In the genomic region with DNA sequence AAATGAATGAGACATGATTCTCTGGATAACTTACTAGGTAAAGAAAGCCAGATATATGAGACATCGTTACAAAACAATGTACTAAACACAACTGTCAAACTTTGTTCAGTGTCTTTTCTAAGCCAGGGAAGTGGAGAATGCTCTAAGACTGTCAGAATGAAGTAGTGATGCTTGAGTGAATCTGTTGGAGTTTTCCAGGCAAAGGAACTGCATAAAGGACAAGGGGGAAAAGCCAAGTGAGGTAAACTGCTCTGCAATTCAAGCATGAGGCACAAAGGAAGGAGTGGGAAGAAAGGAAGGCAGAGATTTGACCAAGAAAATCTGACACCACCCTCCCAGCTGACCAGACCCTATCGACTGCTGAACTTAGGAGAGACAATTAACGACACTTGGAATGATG, we compare ENCODE assay signal across 27 mouse cellular contexts.
"Had no signal": no experiment of that assay in that cellular context is flagged by ENCODE, and none has a peak within 500 bp of the region (broad histone marks: within the 10 kb centered on the region; RNA-seq: fewer than 3 reads in every experiment).

No protein-coding gene starts in this region.

- H3K9ac ChIP-seq: heart, embryonic 13.5 days; heart, embryonic 15.5 days; hindbrain, embryonic 13.5 days; hindbrain, embryonic 15.5 days; kidney, embryonic 15.5 days; limb, embryonic 13.5 days; limb, embryonic 15.5 days; liver, embryonic 12.5 days; liver, embryonic 14.5 days had no signal

- H3K4me3 ChIP-seq: gastrocnemius, adult 2 months; heart, embryonic 10.5 days; heart, embryonic 13.5 days; heart, embryonic 15.5 days; hindbrain, embryonic 13.5 days; hindbrain, embryonic 15.5 days; kidney, embryonic 15.5 days; limb, embryonic 13.5 days; limb, embryonic 15.5 days; liver, embryonic 12.5 days had no signal

- H3K4me1 ChIP-seq: heart, embryonic 10.5 days; heart, embryonic 13.5 days; heart, embryonic 15.5 days; hindbrain, embryonic 13.5 days; hindbrain, embryonic 15.5 days; kidney, embryonic 15.5 days; limb, embryonic 13.5 days; limb, embryonic 15.5 days; liver, embryonic 12.5 days had no signal

- H3K9me3 ChIP-seq: heart, embryonic 10.5 days; heart, embryonic 13.5 days; heart, embryonic 15.5 days; hindbrain, embryonic 13.5 days; hindbrain, embryonic 15.5 days; kidney, embryonic 15.5 days; limb, embryonic 13.5 days; limb, embryonic 15.5 days; liver, embryonic 12.5 days had no signal

- H3K27me3 ChIP-seq: heart, embryonic 13.5 days; heart, embryonic 15.5 days; hindbrain, embryonic 13.5 days; hindbrain, embryonic 15.5 days; limb, embryonic 13.5 days; limb, embryonic 15.5 days; liver, embryonic 12.5 days had no signal

- ATAC-seq: hindbrain, postnatal 0 days; intestine, embryonic 16.5 days; liver, embryonic 12.5 days had no signal

- H3K36me3 ChIP-seq: heart, embryonic 10.5 days; heart, embryonic 13.5 days; heart, embryonic 15.5 days; hindbrain, embryonic 13.5 days; hindbrain, embryonic 15.5 days; kidney, embryonic 15.5 days; limb, embryonic 13.5 days; limb, embryonic 15.5 days; liver, embryonic 12.5 days had no signal

- H3K27ac ChIP-seq: gastrocnemius, adult 2 months; heart, embryonic 10.5 days; heart, embryonic 13.5 days; heart, embryonic 15.5 days; hindbrain, embryonic 13.5 days; hindbrain, embryonic 15.5 days; hindbrain, postnatal 0 days; kidney, embryonic 15.5 days; kidney, postnatal 0 days; limb, embryonic 13.5 days; limb, embryonic 15.5 days; liver, embryonic 12.5 days; liver, embryonic 14.5 days had no signal

- DNase-seq: gastrocnemius, adult 2 months; gastrocnemius, postnatal 10 days; gastrocnemius, postnatal 25 days; heart, adult 18-20 months; heart, postnatal 14 days; heart, postnatal 36 days; kidney, adult 11 months; kidney, adult 2 months; kidney, adult 9 months; kidney, postnatal 14 days; kidney, postnatal 36 days; layer of hippocampus, adult 9-11 months; layer of hippocampus, postnatal 36 days; left cerebral cortex, postnatal 4 days had no signal

- H3K4me2 ChIP-seq: heart, embryonic 13.5 days; heart, embryonic 15.5 days; hindbrain, embryonic 13.5 days; hindbrain, embryonic 15.5 days; kidney, embryonic 15.5 days; limb, embryonic 13.5 days; limb, embryonic 15.5 days; liver, embryonic 12.5 days had no signal
